Mouse (Mus musculus) cerebellum, adult 2 months (tissue): ENCODE data around the gene Ikzf2. TPM values are rescaled to one million over a fixed set of nuclear protein-coding genes. Genes with fewer than 3 reads are reported as not detected.

ENCODE experiments used
- DNase-seq, 2 experiments: peaks; one replicate each; pipeline ENCODE4 v3.0.0; 2021
- H3K27ac ChIP-seq: fragments of 200-500 bp; 2 replicates; pipeline ENCODE4 v1.5.1; 2012; ENCODE audit warnings: low read length, control low read depth, inconsistent platforms; ENCODE audit not compliant: insufficient read depth
- H3K27me3 ChIP-seq: fragments of 200-500 bp; 2 replicates; pipeline ENCODE4 v1.6.1; 2012; ENCODE audit warnings: inconsistent platforms, mild to moderate bottlenecking, low read length, moderate library complexity; ENCODE audit not compliant: control insufficient read depth, insufficient read depth
- H3K4me1 ChIP-seq: fragments of 200-500 bp; 2 replicates; pipeline ENCODE4 v1.6.1; 2011; ENCODE audit warnings: low read length; ENCODE audit not compliant: control insufficient read depth, insufficient read depth
- H3K4me3 ChIP-seq: fragments of 200-500 bp; replicated peaks from 2 replicates; pipeline ENCODE3; 2011; ENCODE audit warnings: mild to moderate bottlenecking, low read depth, low read length, control low read depth; ENCODE audit not compliant: insufficient read depth
- CTCF ChIP-seq: fragments of 200-500 bp; IDR thresholded peaks from 2 replicates; pipeline ENCODE4 v1.5.1; 2011; ENCODE audit warnings: low read depth, mild to moderate bottlenecking, control low read depth, low read length, moderate library complexity, borderline replicate concordance; ENCODE audit not compliant: insufficient read depth
- POLR2A ChIP-seq: fragments of 200-500 bp; IDR thresholded peaks from 2 replicates; pipeline ENCODE4 v1.6.1; 2011; ENCODE audit warnings: low read length, control low read depth, borderline replicate concordance; ENCODE audit not compliant: insufficient read depth
- WGBS: fragments of 180-500 bp; shearing (Covaris S2); methylation state at CpG from one replicate; pipeline ENCODE4 v1.1.7; 2018; 5-methylcytosine and 5-hydroxymethylcytosine counted together
- polyA plus RNA-seq: library from polyadenylated mRNA; depleted of rRNA; stranded (reverse); fragments of >200 nt; gene quantifications from 2 replicates; pipeline ENCODE4 v1.2.3, GENCODE M21; 2012

Gene Ikzf2
- polyA plus RNA-seq, 1 experiment, result 2.1 TPM

DNA sequence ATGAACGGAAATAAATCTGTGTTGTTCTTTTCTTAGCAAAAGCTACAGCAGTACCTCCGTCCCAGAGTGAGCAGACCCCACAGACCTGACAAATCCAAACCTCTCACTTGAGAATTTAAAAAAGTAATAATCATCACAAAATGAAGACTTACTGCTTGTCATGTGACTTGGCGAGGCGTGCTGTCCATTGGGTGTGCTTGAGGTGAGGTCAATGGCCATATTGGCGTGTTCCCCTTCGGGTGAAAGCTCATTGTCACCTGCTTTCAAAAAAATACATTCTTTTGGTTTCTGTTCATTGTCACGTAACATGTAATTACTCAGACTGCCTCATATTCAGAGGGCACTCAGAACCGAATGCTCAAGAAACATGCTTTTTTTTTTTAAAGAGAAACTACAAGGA is 4.0 kb downstream of the Ikzf2 start:
- H3K4me1 ChIP-seq, result no peaks in the 10 kb centered on the region
- DNase-seq, result no peak
- WGBS, result 91% methylated on average over 8 of the region's 8 CpGs
- no peak overlapping the region for H3K27ac ChIP-seq
- TF ChIP-seq CTCF, result no peak
- TF ChIP-seq POLR2A, result no peak
- no peaks in the 10 kb centered on the region for H3K27me3 ChIP-seq
- H3K4me3 ChIP-seq, result no peak overlapping the region

DNA sequence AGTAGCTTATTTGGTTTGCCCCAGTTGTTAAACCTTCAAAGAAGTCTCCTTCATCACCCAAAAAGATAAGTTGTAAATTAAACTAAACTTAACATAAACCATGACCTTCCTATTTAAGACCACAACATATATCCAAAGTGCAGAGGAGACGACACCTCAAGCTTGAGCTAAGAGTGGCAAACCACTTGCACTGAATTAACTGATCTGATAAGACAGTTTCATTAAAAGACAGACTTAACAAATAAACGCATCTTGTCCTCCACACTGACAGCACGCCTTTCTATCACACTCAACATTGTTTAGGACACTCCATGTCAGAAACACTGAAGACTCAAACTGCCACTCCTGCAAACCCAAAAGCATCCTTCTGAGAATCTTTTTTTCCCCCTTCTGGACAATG is 4.8 kb downstream of the Ikzf2 start:
- Histone ChIP-seq H3K4me3 (no peak overlapping the region), H3K4me1 (no peaks in the 10 kb centered on the region), H3K27ac (no peak overlapping the region), H3K27me3 (no peaks in the 10 kb centered on the region)
- 82% methylated on average over 3 of the region's 3 CpGs for WGBS
- no peak for DNase-seq
- TF ChIP-seq POLR2A, result no peak
- TF ChIP-seq CTCF, result no peak

DNA sequence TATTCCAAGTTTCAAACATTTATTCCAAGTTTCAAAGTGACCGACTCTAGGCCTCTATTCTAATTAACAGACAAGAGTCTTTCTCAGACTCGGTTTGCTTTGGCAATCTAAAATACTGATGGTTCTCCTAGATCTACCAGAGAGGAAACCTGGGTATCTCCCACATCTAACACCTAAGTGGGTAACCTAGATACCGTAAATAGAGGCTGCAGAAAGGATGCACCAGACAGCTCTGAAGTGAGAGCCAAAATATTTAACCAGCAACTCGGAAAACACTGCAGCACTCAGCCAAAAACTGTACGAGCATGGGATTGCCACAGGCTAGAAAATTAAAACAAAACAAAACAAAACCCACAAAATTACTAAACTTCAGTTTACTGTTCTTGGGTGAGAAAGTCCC is 6.0 kb downstream of the Ikzf2 start:
- no peak overlapping the region for H3K4me3 ChIP-seq
- H3K27ac ChIP-seq, result no peak overlapping the region
- peak in 1 of 2 experiments; percentile 7 for DNase-seq
- TF ChIP-seq CTCF, result no peak
- no peaks in the 10 kb centered on the region for H3K27me3 ChIP-seq
- WGBS, result 48% methylated on average over 5 of the region's 5 CpGs
- no peaks in the 10 kb centered on the region for H3K4me1 ChIP-seq

DNA sequence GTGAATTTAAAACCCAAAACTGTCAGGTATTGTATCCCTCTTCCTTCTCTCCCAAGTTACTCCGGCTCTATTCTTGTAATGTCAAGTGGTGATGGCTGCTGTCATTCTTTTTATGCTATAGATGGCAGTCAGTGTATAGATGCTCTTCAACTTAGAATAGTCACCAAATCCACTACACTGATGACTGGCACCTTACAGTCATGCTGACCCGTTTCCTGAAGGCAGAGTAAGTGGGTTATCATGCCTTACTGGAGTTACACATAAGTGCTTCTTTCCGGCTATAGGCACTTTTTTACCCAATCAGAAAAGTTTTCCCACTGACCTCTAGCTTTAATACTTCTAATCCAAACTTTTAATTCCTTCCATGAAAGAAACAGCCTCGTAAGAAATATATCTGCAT is 6.5 kb downstream of the Ikzf2 start:
- WGBS, result 86% methylated on average over 4 of the region's 4 CpGs
- no peak overlapping the region for H3K4me3 ChIP-seq
- H3K27me3 ChIP-seq, result no peaks in the 10 kb centered on the region
- no peak for TF ChIP-seq POLR2A
- no peak for TF ChIP-seq CTCF
- no peak for DNase-seq
- no peak overlapping the region for H3K27ac ChIP-seq
- no peaks in the 10 kb centered on the region for H3K4me1 ChIP-seq

DNA sequence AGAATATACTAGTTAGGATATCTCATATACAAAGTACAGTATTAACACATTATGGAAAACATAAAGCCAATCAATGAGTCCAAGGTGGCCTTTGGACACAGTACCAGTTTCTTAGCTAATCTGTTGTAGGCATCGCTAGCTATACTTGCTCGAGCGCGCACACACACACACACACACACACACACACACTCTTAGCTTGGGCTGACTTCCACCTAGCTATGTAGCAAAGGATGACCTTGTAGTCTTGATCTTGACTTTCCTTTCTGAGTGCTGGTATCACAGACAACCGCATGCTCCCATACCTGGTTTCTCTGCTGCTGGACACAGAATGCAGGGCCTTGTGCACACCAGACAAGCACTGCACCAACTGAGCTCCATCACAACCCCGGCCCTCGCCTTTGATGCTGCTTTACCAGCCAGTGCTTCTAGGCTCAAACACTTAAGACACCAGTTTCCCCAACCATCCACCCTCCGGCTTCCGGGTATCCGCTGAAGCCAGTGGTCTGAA is 17.1 kb downstream of the Ikzf2 start:
- H3K4me1 ChIP-seq, result no peaks in the 10 kb centered on the region
- no peaks in the 10 kb centered on the region for H3K27me3 ChIP-seq
- TF ChIP-seq CTCF (no peak), POLR2A (no peak)
- no peak for DNase-seq
- H3K4me3 ChIP-seq, result no peak overlapping the region
- no peak overlapping the region for H3K27ac ChIP-seq
- WGBS, result 94% methylated on average over 10 of the region's 10 CpGs

DNA sequence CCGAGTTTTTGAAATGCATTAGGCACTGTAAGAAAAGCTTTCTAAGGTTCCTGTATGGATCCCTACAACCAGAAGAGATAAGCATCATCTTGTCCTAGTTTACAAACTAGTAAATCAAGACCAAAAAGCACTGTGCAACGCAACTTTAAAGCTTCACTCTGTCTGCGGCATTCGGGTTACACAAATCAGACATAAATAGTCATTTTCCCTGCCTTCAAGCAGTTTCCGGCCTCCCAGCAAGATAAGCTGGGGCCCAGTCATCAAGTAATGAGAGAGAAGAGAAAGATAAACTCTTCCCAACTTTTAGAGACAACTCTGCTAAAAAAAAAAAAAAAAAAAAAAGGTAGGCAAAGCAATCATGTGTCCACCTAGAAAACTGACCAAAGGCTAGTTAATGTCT is 19.6 kb downstream of the Ikzf2 start:
- Histone ChIP-seq H3K4me3 (no peak overlapping the region), H3K4me1 (no peaks in the 10 kb centered on the region), H3K27ac (no peak overlapping the region), H3K27me3 (no peaks in the 10 kb centered on the region)
- TF ChIP-seq POLR2A, result no peak
- TF ChIP-seq CTCF, result no peak
- 96% methylated on average over 5 of the region's 5 CpGs for WGBS
- DNase-seq, result no peak

DNA sequence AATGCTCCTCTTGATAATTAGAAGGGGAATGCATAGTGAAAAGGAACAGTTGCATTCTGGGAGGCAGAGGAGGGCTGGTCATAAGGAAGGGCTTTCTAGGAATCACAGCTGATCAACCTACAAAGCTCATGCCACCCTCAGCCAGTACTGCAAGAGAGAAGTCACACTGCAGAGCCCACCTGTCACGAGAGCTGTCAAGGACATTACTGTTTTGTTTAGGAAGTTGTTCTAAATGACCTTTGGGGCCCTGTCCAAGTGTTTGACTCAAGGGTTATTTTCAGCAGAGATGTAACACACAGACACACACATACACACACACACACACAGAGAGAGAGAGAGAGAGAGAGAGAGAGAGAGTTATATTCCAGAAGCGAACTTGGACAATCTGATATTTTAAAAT is 27.3 kb downstream of the Ikzf2 start:
- Histone ChIP-seq H3K4me3 (no peak overlapping the region), H3K4me1 (no peaks in the 10 kb centered on the region), H3K27me3 (no peaks in the 10 kb centered on the region), H3K27ac (no peak overlapping the region)
- TF ChIP-seq CTCF, result no peak
- TF ChIP-seq POLR2A, result no peak
- 75% methylated on average over 2 of the region's 2 CpGs for WGBS
- no peak for DNase-seq

DNA sequence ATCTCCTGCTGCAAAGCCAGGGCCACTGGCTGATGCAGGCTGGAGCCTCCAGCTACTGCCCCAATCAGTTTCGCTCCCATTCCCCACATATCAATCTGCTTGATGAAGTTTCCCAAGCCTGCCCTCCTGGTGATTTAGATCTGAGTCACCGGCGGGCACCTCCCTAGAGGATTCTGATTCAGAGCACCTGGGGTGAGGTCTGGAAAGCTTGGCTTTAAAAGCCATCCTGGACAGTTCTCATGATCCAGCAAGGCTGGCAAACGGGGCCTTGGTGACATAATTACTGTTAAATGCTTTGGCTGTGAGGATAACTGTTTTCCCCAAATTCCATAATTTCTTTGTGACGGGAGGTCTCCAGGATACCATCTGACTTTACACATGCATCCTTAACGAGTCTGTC is 29.0 kb downstream of the Ikzf2 start:
- Histone ChIP-seq H3K27ac (no peak overlapping the region), H3K4me3 (no peak overlapping the region), H3K27me3 (no peaks in the 10 kb centered on the region), H3K4me1 (no peaks in the 10 kb centered on the region)
- 33% methylated on average over 6 of the region's 6 CpGs for WGBS
- TF ChIP-seq CTCF, result no peak
- TF ChIP-seq POLR2A, result no peak
- DNase-seq, result no peak
